Mouse (Mus musculus) gastrocnemius, postnatal 4 days (tissue): Measurements from ENCODE around the gene Fam129a. TPM values are rescaled to one million over a fixed set of nuclear protein-coding genes. Genes with fewer than 3 reads are reported as not detected.

ENCODE experiments used
- DNase-seq, 2 experiments: peaks; one replicate each; pipeline ENCODE4 v3.0.0; 2021 to 2022; ENCODE audit warnings: low spot score in 2 of 2, mixed read lengths in 2 of 2
- total RNA-seq, 2 experiments: library from RNA; stranded (reverse); gene quantifications; 2 replicates each; pipeline ENCODE4 v1.2.3; 2021

The Fam129a gene
- total RNA-seq, 2 experiments from 2014 or later: 55.7 to 66.2 TPM

GRCm38 (mm10) chr1:151661684-151662439 is 90.9 kb downstream of the Fam129a start:
- no peak for DNase-seq

GRCm38 (mm10) chr1:151662958-151663357 is 92.0 kb downstream of the Fam129a start:
- no peak for DNase-seq

- DNase-seq: no peak
These were observed 93.4 kb downstream of the Fam129a start for GRCm38 (mm10) chr1:151664384-151664783.

GRCm38 (mm10) chr1:151664837-151665431 is 93.9 kb downstream of the Fam129a start:
- no peak for DNase-seq

- no peak for DNase-seq
These were observed 96.5 kb downstream of the Fam129a start for GRCm38 (mm10) chr1:151667351-151668074.

- DNase-seq: no peak
These were observed 99.1 kb downstream of the Fam129a start for GRCm38 (mm10) chr1:151670006-151670591.

- DNase-seq: no peak
These were observed 104.7 kb downstream of the Fam129a start for GRCm38 (mm10) chr1:151675684-151676083.

DNA sequence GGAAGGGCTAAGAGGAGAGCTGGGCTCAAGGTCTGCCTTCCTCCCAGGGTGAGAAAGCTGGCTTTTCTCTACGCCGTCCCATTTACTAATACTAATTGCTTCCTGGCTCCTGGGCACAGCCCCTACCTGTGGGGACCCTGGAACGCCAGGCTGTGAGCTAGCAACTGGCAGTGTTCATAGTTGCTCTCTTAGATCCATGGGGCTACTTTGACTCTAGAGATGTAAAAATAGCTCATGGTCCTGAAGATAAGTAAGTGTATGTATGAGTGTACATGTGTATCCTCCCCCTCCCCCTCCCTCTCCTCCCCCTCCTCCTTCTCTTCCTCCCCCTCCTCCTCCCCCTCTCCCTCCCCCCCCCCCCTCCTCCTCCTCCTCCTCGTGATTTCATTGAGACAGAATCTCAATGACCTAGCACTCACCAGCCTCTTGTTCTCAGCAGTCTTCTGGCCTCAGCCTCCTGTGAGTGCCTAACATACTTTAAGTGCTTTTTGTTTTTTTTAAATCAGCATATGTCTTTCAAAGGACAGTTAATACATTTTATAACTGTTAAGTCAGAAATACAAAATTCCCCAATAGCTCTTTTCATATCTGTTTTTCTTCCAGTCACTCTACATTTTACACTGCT is 106.3 kb downstream of the Fam129a start:
- DNase-seq: no peak

- DNase-seq: no peak
These were observed 107.0 kb downstream of the Fam129a start for GRCm38 (mm10) chr1:151677975-151678374.

- DNase-seq: no peak
These were observed 108.2 kb downstream of the Fam129a start for GRCm38 (mm10) chr1:151679153-151679552.

- no peak for DNase-seq
These were observed 109.1 kb downstream of the Fam129a start for GRCm38 (mm10) chr1:151679883-151680613.

GRCm38 (mm10) chr1:151680971-151681370 is 110.0 kb downstream of the Fam129a start:
- no peak for DNase-seq

GRCm38 (mm10) chr1:151682896-151683295 is 111.9 kb downstream of the Fam129a start:
- no peak for DNase-seq

GRCm38 (mm10) chr1:151684451-151684892 is 113.5 kb downstream of the Fam129a start:
- peak; percentile 35 to 70 for DNase-seq

DNA sequence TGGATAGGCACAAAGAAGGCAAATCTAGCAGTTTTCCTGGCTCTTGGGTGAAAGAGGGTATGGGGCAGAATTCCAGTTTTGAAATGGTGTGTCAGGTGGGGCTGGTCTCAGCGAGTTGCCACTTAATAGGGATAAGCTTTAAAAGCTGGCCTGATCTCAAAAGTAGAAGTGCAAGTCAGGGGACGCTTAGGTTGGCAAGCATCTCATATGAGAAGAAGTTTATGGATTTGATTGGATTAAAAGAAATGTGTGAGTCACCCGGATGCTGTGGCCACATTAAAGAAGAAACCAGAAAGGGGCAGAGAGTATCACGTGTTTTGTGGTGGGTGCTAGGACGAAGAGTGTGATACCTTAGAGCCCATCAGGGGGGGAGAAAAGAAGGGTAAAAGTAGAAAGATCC is 114.0 kb downstream of the Fam129a start:
- DNase-seq: no peak

DNA sequence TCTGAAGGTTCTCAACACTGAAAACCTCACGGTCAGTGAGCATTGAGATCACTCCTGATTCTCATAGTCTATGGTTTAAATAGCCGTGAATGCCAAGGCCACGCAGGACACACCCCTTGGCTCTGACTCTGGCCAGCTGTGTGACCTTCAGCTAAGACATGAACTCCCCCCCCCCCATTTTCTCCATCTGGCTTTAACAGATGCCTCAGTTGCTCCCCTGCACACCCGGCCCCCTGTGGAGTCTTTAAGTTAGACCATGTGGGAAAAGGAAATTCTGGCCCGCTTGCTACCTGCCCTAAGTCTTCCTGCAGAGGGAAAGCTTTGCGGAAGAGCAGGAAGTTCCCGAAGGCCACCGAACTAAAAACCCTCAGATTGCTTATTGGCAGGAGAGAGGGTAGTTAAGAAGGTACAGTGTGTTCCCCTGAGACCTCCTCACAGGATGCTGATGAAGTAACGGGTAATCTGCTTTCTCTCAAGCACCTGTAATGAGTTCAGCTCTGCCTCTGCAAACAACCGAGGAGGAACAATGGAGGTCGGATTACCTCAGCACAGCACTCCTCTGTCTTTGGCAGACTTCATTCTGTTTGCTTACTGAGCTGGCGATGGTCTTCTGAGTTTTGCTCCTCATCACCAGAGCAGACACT is 114.8 kb downstream of the Fam129a start:
- DNase-seq: peak in 1 of 2 experiments; percentile 54

DNA sequence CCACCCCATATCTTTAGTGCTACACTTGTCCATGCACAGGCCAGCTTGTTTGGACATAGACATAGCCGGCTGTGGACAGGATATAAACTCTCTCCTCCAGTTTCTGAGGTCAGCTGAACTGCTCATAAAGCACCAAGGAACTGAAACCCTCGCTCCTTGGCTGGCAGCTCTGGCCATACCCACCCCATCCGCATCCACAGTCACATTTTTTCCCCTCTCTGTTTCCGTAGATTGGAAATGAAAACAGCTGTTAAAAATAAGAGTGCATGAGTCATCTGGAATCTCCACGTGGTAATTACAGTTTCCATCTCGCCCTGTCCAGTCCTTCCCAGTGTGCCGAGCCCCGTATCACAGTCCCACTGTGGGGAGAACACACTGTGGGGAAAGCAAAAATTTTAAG is 115.7 kb downstream of the Fam129a start:
- DNase-seq: peak in 1 of 2 experiments; percentile 41

DNA sequence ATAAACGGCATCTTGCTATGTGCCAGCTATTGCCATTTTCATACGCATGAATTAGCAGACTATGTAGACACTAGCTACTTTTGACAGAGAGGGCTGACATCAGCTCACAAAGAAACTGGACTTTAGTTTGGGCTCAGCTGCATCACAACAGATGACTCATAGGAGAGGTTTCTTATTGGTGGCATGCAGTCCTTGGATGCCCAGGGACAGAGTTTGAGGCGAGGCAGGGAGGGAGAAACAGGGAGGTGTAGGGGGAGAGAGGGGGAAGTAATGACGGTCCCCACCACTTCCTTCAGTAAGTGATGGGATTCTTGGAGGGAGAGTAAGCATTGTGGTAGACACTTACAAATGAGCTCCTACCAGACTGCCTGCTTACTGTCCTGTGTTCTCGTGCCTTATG is 118.0 kb downstream of the Fam129a start:
- no peak for DNase-seq

- no peak for DNase-seq
These were observed 118.6 kb downstream of the Fam129a start for GRCm38 (mm10) chr1:151689561-151689960.

GRCm38 (mm10) chr1:151690061-151690460 is 119.1 kb downstream of the Fam129a start:
- no peak for DNase-seq
